Mouse (Mus musculus): ENCODE measurements around the gene Hcn1. TPM values are rescaled to one million over a fixed set of nuclear protein-coding genes. Genes with fewer than 3 reads are reported as not detected.

The Hcn1 gene
- total and polyA plus RNA-seq, 3 experiments = not detected

DNA sequence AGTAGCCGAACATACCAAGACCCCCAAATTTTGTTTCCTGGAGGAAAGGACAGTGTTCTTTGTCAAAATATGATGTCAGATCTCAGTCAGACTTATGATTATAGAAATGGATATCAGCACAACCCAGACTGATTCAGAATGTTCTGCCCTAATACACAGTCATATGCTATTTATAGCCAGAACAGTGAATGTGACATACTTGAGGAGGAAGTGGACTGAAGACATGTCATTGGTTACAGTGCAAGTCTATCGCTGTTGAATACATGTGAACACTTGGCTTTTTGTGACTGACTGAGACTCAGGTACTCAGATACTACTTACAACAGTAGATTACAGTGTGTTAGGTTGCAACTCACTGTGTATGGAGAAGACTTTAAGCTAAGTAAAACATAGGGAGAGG, 245.2 kb downstream of the Hcn1 start:
- Histone ChIP-seq H3K4me3 (ENCODE audit: control insufficient read depth in 1 of 2, insufficient read depth in 1 of 2, low read depth in 2 of 2, low read length in 2 of 2) (no peak overlapping the region), H3K4me1 (ENCODE audit: control insufficient read depth in 1 of 2, insufficient read depth in 2 of 2, low read length in 2 of 2) (no peaks in the 10 kb centered on the region), H3K9ac (ENCODE audit: control insufficient read depth, low read depth, low read length, poor library complexity, severe bottlenecking) (no peak overlapping the region), H3K27me3 (ENCODE audit: control insufficient read depth in 1 of 2, insufficient read depth in 2 of 2, low read length in 2 of 2) (no peaks in the 10 kb centered on the region), H3K27ac (ENCODE audit: control insufficient read depth, low read depth, low read length) (no peak overlapping the region), H3K36me3 (ENCODE audit: control insufficient read depth in 1 of 2, insufficient read depth in 2 of 2, low read length in 2 of 2) (no peaks in the 10 kb centered on the region), H3K9me3 (replicated peaks; ENCODE audit: insufficient read depth, low read length) (no peaks in the 10 kb centered on the region), H3K79me2 (ENCODE audit: control insufficient read depth, insufficient read depth, low read length, poor library complexity) (no peaks in the 10 kb centered on the region)
- TF ChIP-seq BHLHE40 (IDR thresholded peaks at IDR 0.05; ENCODE audit: borderline replicate concordance, low read depth, low read length) (no peak), USF2 (IDR thresholded peaks at IDR 0.05; ENCODE audit: borderline replicate concordance in 1 of 2, insufficient read depth in 1 of 2, low read depth in 1 of 2, low read length in 2 of 2) (no peak), CHD2 (IDR thresholded peaks at IDR 0.05; ENCODE audit: low read length) (no peak), ZNF384 (IDR thresholded peaks at IDR 0.05; ENCODE audit: low read depth, low read length) (no peak), ELF1 (IDR thresholded peaks at IDR 0.05; ENCODE audit: low read depth, low read length) (no peak), TBP (IDR thresholded peaks at IDR 0.05; ENCODE audit: low read depth, low read length) (no peak), MYB (IDR thresholded peaks at IDR 0.05; ENCODE audit: low read depth, low read length) (no peak), JUND (IDR thresholded peaks at IDR 0.05; ENCODE audit: low read depth, low read length) (no peak), MYC (IDR thresholded peaks at IDR 0.05; ENCODE audit: low read depth, low read length) (no peak), POLR2A (IDR thresholded peaks at IDR 0.05; ENCODE audit: control insufficient read depth in 1 of 2, insufficient read depth in 1 of 2, low read depth in 1 of 2, low read length in 2 of 2, poor library complexity in 1 of 2) (no peak), UBTF (IDR thresholded peaks at IDR 0.05; ENCODE audit: borderline replicate concordance, insufficient read depth, low read depth, low read length) (no peak), MAZ (IDR thresholded peaks at IDR 0.05; ENCODE audit: low read depth, low read length) (no peak), CHD1 (IDR thresholded peaks at IDR 0.05; ENCODE audit: low read depth, low read length) (no peak), ZMIZ1 (IDR thresholded peaks at IDR 0.05; ENCODE audit: low read depth, low read length) (no peak), HCFC1 (IDR thresholded peaks at IDR 0.05; ENCODE audit: low read depth, low read length) (no peak)
- no peak for DNase-seq (ENCODE audit: low read depth, low spot score)

DNA sequence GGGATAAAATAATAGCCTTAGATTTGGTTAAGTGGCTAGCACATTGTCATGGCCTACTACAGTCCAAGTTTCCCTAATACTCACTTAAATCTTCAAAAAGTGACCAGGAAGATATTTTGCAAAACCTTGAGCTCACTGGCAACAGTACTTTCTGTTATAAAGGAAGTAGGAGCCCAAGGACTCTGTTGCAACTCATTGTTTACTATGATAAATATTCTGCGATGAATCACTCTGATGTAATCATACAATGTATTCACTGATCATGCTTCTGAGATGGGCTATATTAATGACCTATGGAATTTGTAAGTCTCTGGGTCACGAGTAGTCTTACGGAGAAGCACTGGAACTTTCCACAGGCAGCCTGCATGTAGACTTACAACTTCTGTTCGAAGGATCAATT, 246.6 kb downstream of the Hcn1 start:
- H3K9me3 ChIP-seq (replicated peaks; ENCODE audit: insufficient read depth, low read length) = no peaks in the 10 kb centered on the region
- H3K9ac ChIP-seq (ENCODE audit: control insufficient read depth, low read depth, low read length, poor library complexity, severe bottlenecking) = no peak overlapping the region
- H3K36me3 ChIP-seq (ENCODE audit: control insufficient read depth in 1 of 2, insufficient read depth in 2 of 2, low read length in 2 of 2) = no peaks in the 10 kb centered on the region
- no peaks in the 10 kb centered on the region for H3K4me1 ChIP-seq (ENCODE audit: control insufficient read depth in 1 of 2, insufficient read depth in 2 of 2, low read length in 2 of 2)
- H3K27me3 ChIP-seq (ENCODE audit: control insufficient read depth in 1 of 2, insufficient read depth in 2 of 2, low read length in 2 of 2) = no peaks in the 10 kb centered on the region
- no peak overlapping the region for H3K27ac ChIP-seq (ENCODE audit: control insufficient read depth, low read depth, low read length)
- no peaks in the 10 kb centered on the region for H3K79me2 ChIP-seq (ENCODE audit: control insufficient read depth, insufficient read depth, low read length, poor library complexity)
- no peak for DNase-seq (ENCODE audit: low read depth, low spot score)
- TF ChIP-seq TCF12 (IDR thresholded peaks at IDR 0.05; ENCODE audit: low read depth, low read length) = no peak
- no peak for TF ChIP-seq MYB (IDR thresholded peaks at IDR 0.05; ENCODE audit: low read depth, low read length)
- no peak for TF ChIP-seq SIN3A (IDR thresholded peaks at IDR 0.05; ENCODE audit: low read length)
- TF ChIP-seq UBTF (IDR thresholded peaks at IDR 0.05; ENCODE audit: borderline replicate concordance, insufficient read depth, low read depth, low read length) = no peak
- no peak for TF ChIP-seq USF2 (IDR thresholded peaks at IDR 0.05; ENCODE audit: borderline replicate concordance in 1 of 2, insufficient read depth in 1 of 2, low read depth in 1 of 2, low read length in 2 of 2)
- no peak for TF ChIP-seq NELFE (IDR thresholded peaks at IDR 0.05; ENCODE audit: low read depth, low read length)
- TF ChIP-seq BHLHE40 (IDR thresholded peaks at IDR 0.05; ENCODE audit: borderline replicate concordance, low read depth, low read length) = no peak
- TF ChIP-seq POLR2A (IDR thresholded peaks at IDR 0.05; ENCODE audit: control insufficient read depth in 1 of 2, insufficient read depth in 1 of 2, low read depth in 1 of 2, low read length in 2 of 2, poor library complexity in 1 of 2) = no peak
- TF ChIP-seq NRF1 (IDR thresholded peaks at IDR 0.05; ENCODE audit: insufficient read depth, low read depth, low read length, poor library complexity, severe bottlenecking) = no peak
- no peak for TF ChIP-seq MAZ (IDR thresholded peaks at IDR 0.05; ENCODE audit: low read depth, low read length)
- TF ChIP-seq MAX (IDR thresholded peaks at IDR 0.05; ENCODE audit: low read length) = no peak
- no peak overlapping the region for H3K4me3 ChIP-seq (ENCODE audit: control insufficient read depth in 1 of 2, insufficient read depth in 1 of 2, low read depth in 2 of 2, low read length in 2 of 2)
